Mouse (Mus musculus) kidney, adult 11 months (tissue): ENCODE results near the gene Fignl2.

ENCODE experiments used
- DNase-seq: peaks from one replicate; pipeline ENCODE4 v3.0.0; 2022

Gene Fignl2

GRCm38 (mm10) chr15:101092829-101093648 is 14.7 kb upstream of the Fignl2 start:
- peak; percentile 88 for DNase-seq

GRCm38 (mm10) chr15:101092121-101092828 is 13.9 kb upstream of the Fignl2 start:
- peak; percentile 41 for DNase-seq

DNA sequence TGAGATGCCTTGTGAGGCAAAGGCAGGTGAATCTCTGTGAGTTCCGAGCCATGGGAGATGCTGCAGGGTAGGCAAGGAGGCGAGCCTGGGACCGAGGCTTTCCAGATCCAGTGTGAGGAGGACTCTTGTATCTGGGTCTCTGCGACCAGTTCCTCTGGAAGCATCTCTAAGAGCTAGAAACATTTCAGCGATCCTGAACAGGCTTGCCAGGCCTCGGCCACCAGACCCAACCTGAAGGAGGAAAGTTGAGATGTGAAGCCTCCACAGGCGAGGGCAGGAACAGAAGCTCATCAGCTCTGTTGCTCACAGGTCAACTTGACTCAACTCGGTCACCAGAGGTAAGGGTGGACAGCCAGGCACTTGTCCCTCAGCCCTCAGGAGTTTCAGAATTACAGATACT is 13.2 kb upstream of the Fignl2 start:
- no peak for DNase-seq

- no peak for DNase-seq
These were observed 9.9 kb upstream of the Fignl2 start for GRCm38 (mm10) chr15:101088291-101088690.

DNA sequence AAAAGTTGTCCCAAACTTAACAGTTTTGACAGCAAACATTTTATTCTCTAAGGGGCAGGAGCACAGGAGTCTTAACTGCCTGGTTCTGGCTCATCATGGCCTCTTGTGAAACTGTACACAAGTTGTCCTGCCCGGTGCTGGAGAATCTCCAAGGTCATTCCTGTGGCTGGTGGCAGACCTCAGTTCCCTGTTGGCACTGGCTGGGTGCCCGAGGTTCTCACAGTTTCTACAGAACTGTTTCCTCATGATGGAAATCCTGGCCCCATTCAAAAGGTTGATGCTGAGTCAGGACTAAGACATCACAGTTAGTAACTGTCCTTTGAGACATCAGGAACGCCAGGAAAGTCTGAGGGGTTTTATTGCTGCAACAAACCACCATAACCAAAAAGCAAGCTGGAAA is 8.6 kb upstream of the Fignl2 start:
- peak; percentile 71 for DNase-seq

- DNase-seq = no peak
These were observed 8.1 kb upstream of the Fignl2 start for GRCm38 (mm10) chr15:101086451-101086850.

DNA sequence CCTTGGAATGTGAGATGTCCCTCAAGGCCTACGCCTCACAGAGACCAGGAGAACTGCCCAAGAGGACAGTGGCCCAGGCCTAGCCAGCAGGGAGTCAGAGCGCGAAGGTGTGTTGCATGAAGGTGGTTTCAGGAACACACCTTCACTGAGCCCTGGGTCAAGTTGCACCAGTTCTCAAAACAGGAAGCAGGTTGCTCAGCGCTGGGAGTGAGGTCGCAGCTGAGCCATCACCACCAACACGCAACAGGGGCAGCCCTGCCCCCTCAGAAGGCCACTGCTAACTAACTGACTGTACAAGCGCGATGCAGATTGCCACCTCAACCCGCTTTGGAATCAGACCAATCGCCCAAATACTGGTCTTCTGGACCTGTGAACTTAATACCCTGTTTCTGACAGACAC is 6.1 kb upstream of the Fignl2 start:
- peak; percentile 21 for DNase-seq

GRCm38 (mm10) chr15:101082236-101082635 is 3.9 kb upstream of the Fignl2 start:
- DNase-seq = no peak

DNA sequence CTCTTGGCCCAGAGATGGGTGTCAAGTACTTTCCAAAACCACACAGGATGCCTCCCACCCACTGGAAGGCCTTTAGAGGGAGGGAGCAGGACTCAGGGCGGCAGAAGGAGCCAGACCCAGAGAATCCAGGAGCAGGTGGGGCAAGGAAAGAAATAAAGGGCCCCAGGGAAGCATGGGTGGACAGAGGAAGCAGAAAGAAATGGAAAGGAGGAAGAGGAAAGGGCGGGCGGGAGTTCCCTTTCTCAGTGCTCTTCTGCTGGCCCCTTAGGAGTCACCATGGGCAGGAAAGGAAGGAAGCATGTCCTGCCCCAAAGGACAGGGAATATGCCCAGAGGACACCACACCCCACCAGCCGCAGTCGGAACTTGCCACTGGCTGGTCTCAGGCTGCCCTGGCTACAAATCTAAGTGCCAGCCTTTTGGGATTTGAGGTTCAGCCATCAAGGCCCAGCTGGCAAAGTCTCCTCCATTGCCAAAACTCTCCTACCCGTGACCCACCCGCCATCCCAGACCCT is 2.7 kb upstream of the Fignl2 start:
- no peak for DNase-seq

- DNase-seq = peak; percentile 18
These were observed 1.7 kb upstream of the Fignl2 start for GRCm38 (mm10) chr15:101080031-101080520.

DNA sequence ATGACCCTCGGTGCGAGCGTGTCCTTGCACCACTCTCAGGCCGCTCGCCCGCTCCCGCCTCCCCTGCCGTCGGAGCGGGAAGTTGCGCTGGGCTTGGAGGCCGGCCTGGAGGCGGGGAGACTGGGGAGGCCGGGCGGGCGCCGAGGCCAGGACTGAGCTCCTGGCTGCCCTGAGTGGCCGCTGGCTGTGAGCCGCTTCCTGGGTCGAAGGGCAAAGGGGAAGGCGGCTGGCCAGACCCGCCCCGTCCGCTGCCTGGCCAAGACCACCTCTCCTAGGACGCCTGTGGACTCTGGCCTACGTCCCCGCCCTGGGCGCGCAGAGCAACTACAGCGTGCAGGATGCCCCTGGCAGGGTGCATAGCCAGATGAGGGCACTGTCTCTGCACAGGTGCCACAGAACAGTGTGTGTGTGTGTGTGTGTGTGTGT is 377 bp upstream of the Fignl2 start:
- peak; percentile 98 for DNase-seq

GRCm38 (mm10) chr15:101077001-101077812 is 1.2 kb downstream of the Fignl2 start:
- peak; percentile 42 for DNase-seq

GRCm38 (mm10) chr15:101076071-101077000 is 2.0 kb downstream of the Fignl2 start:
- DNase-seq = peak; percentile 54

DNA sequence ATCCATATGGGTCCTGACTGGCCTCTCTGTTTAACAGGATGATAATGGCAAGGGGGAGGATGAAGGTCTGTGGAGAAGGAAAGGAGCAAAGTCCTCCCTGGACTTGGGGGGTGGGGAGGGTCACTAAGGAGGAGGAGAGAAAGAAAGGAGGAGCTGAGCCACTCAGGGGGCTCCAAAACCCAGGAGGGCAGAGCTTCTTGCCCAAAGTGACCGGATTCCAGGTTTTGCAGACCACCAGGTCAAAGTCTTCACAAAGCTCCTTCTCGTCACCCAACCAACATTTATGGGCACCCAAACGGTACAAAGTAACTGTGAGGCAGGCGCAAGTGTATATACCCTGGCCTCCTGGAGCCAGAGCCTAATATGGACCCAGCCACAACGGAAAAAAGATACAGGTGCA is 2.7 kb downstream of the Fignl2 start:
- DNase-seq = peak; percentile 35

DNA sequence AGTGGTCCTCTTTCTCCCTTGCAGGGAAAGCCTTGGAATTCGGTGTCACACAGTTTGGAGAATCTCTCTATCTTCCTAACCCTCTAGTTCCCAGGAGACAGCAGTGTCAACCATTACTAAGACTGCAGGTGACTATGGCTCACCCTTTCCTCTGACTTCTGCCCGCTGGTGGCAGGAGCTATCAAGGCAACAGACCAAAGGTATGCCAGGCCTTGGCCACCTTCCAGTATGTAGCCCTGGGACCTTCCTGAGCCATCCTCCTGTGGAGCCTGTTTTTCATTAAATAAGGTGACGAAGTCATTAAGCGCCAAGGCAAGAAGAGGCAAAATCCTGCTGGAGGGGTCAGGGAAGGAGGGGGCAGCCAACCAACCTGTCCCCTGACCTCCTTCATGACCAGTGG is 3.2 kb downstream of the Fignl2 start:
- peak; percentile 85 for DNase-seq

DNA sequence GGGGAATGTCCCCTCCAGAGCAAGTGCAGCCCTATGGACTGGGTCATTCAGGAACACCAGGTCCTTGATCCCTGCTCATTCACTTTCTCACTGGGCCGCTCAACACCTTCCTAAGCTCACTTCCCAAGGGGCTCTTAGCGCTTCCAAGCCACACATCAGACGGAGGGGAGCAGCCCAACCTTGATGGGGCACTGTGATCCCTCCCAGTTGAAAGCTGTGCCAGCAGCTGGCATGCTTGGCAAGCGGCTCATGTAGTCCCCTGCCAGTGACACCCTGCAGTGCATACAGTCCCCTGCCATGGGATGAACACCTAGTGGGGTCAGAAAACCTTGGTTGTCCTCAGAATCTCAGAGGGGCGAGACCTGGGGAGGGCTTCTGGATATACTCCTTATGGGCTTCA is 4.3 kb downstream of the Fignl2 start:
- peak; percentile 37 for DNase-seq

GRCm38 (mm10) chr15:101072736-101073135 is 5.6 kb downstream of the Fignl2 start:
- no peak for DNase-seq

- DNase-seq = peak; percentile 73
These were observed 7.6 kb downstream of the Fignl2 start for GRCm38 (mm10) chr15:101070762-101071161.

- peak; percentile 87 for DNase-seq
These were observed 8.7 kb downstream of the Fignl2 start for GRCm38 (mm10) chr15:101069641-101070190.

GRCm38 (mm10) chr15:101068671-101069070 is 9.7 kb downstream of the Fignl2 start:
- peak; percentile 52 for DNase-seq

DNA sequence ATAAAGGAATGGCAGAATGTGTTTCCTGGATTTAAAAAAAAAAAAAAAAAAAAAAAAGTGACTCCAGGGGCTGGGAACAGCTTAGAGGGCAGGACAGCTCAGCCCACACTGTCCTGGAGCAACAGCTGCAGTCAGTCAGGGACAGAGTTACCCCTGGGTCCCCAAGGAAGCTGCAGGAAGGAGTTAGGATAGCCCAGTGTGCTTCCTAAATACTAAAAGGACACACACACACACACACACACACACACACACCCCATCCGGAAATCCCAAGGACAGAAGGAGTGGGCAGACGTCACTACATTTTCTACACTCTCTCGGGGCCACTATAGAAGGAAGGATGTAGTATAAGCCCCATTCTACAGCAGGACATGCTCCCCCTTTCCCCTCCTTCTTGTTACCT is 10.3 kb downstream of the Fignl2 start:
- DNase-seq = no peak
